Mouse (Mus musculus): Measurements from ENCODE around the gene Tifab.

- TF ChIP-seq CTCF (IDR thresholded peaks at IDR 0.05; ENCODE audit: extremely low read depth, insufficient read length, insufficient replicate concordance, low read depth, low read length) (no peak), POLR2A (IDR thresholded peaks at IDR 0.05; ENCODE audit: low read depth, low read length) (no peak)
These were observed at the start of gene Tifab for GRCm38 (mm10) chr13:56178416-56179035.

All from small intestine, adult 2 months (tissue).